Mouse (Mus musculus): ENCODE results near the gene Ctbs. TPM values are rescaled to one million over a fixed set of nuclear protein-coding genes. Genes with fewer than 3 reads are reported as not detected.
"Not testable (repeated sequence)": the region's sequence is repeated elsewhere in the genome, so short reads cannot be mapped to it uniquely, and the experiment has no call there.

Ctbs gene
- polyA plus RNA-seq, 1 experiment: not detected

DNA sequence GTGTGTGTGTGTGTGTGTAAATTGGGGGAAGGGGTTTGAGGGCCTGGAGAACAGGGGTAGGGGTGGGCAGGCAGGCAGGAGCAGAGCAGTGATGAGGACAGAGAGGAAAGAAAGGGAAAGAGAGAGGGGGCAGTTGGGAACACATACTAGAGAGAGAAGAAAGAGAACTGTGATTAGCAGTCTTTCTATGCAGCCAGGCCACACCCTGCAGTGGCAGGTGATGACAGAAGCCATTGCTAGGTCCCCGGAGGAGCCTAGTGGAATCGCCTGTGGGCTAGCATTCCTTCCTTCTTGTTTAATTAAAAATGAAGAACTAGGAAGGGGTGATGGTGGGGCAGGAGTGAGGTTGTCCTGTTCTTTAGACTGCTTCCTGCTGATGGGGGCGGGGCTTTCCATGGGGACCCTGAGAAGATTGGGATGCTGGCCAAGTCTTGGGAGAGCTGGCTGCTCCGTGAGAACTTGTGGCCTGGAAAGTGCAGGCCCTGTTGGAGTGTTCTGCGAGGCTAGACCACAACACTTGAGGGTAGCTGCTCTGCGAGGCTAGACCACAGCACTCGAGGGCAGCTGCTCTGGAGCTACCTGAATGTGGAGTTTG is 25.2 kb upstream of the Ctbs start:
- no peak overlapping the region for H3K4me3 ChIP-seq (ENCODE audit: insufficient read depth, low read depth, low read length)
- no peak for TF ChIP-seq POLR2A (IDR thresholded peaks at IDR 0.05; ENCODE audit: insufficient read depth, low read depth, low read length)
- TF ChIP-seq CTCF (IDR thresholded peaks at IDR 0.05; ENCODE audit: insufficient read depth, low read depth, low read length): no peak
- H3K4me1 ChIP-seq (ENCODE audit: control insufficient read depth, insufficient read depth, low read length): peaks cover 6% of the 10 kb centered on the region; the same call in 1 of the 2 replicates
- no peak overlapping the region for H3K27ac ChIP-seq (ENCODE audit: insufficient read depth, low read depth, low read length)
- 46% methylated on average over 7 of the region's 7 CpGs for WGBS

DNA sequence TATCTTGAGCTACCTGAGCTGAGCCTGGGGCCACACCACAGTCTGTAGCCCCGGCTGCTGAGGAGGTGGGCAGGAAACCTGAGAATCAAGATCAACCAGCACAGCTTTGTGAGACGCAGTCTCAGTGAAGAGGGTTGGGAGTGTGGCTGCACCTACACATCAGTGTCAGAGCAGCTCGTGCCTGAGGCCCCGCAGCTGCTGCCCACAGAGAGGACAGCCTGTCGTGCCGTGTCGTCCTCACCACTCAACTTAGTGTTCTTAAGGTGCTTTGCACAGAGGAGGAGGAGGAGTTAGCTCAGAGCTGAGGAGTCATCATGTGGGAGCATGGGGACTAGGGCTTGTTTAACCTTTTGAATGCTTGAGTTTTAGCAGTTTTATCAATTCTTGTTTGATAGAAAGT is 23.7 kb upstream of the Ctbs start:
- TF ChIP-seq CTCF (IDR thresholded peaks at IDR 0.05; ENCODE audit: insufficient read depth, low read depth, low read length): no peak
- TF ChIP-seq POLR2A (IDR thresholded peaks at IDR 0.05; ENCODE audit: insufficient read depth, low read depth, low read length): no peak
- H3K4me3 ChIP-seq (ENCODE audit: insufficient read depth, low read depth, low read length): no peak overlapping the region
- 36% methylated on average over 7 of the region's 7 CpGs for WGBS
- no peak overlapping the region for H3K27ac ChIP-seq (ENCODE audit: insufficient read depth, low read depth, low read length)
- H3K4me1 ChIP-seq (ENCODE audit: control insufficient read depth, insufficient read depth, low read length): peaks cover 6% of the 10 kb centered on the region; the same call in 1 of the 2 replicates

GRCm38 (mm10) chr3:146426489-146426888 is 23.1 kb upstream of the Ctbs start:
- Histone ChIP-seq H3K4me3 (ENCODE audit: insufficient read depth, low read depth, low read length) (no peak overlapping the region), H3K27ac (ENCODE audit: insufficient read depth, low read depth, low read length) (no peak overlapping the region), H3K4me1 (ENCODE audit: control insufficient read depth, insufficient read depth, low read length) (peaks cover 6% of the 10 kb centered on the region; the same call in 1 of the 2 replicates)
- TF ChIP-seq CTCF (IDR thresholded peaks at IDR 0.05; ENCODE audit: insufficient read depth, low read depth, low read length): no peak
- TF ChIP-seq POLR2A (IDR thresholded peaks at IDR 0.05; ENCODE audit: insufficient read depth, low read depth, low read length): no peak
- 74% methylated on average over 8 of the region's 8 CpGs for WGBS

DNA sequence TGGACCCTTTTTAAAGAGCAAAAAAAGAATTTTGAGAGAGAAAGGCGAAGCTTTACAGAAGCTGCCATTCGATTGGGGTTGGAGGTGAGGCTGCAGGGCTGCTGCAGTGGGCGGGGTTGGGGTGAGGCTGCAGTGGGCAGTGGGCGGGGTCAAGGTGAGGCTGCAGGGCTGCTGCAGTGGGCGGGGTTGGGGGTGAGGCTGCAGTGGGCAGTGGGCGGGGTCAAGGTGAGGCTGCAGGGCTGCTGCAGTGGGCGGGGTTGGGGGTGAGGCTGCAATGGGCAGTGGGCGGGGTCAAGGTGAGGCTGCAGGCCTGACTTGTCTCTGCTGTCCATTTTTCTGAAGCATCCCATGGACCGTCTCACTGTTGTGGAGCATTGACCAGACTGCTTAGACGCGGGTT is 16.5 kb upstream of the Ctbs start:
- WGBS: 91% methylated on average over 11 of the region's 11 CpGs
- H3K4me3 ChIP-seq (ENCODE audit: insufficient read depth, low read depth, low read length); H3K4me1 ChIP-seq (ENCODE audit: control insufficient read depth, insufficient read depth, low read length); H3K27ac ChIP-seq (ENCODE audit: insufficient read depth, low read depth, low read length): not testable (repeated sequence)

DNA sequence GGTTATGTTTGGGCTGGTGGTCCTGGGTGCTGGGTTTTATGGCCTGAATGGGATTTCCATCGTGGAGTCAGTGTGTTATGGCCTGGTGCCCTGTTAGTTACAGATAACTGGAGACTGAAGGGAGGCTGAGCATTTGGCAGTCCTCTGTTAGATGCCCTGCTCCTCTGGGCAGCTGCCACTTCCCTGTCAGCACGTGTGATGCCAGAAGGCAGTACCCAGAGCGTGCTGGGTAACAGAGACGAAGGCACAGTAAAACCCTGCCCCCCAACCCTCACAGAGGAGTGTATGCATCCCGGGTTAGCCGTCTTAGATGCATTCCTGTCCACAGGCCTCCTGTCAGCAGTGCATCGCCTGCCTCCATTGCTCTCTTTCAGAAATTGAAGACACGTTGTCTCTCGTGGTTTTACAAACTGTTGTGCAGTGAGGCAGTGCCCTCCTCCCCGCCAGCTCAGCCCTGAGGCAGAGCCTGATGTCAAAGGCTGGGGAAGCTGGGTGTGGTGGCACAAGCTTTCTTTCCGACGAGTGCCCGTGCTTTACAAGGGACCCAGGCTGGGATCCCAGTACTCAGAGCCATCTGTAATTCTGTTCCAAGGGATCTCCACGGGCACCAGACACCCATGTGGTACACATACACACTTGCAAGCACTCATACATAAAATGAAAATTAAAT is 15.8 kb upstream of the Ctbs start:
- TF ChIP-seq CTCF (IDR thresholded peaks at IDR 0.05; ENCODE audit: insufficient read depth, low read depth, low read length): no peak
- no peak for TF ChIP-seq POLR2A (IDR thresholded peaks at IDR 0.05; ENCODE audit: insufficient read depth, low read depth, low read length)
- 71% methylated on average over 14 of the region's 14 CpGs for WGBS
- Histone ChIP-seq H3K4me1 (ENCODE audit: control insufficient read depth, insufficient read depth, low read length) (peaks cover 3% of the 10 kb centered on the region; the same call in 1 of the 2 replicates), H3K4me3 (ENCODE audit: insufficient read depth, low read depth, low read length) (no peak overlapping the region), H3K27ac (ENCODE audit: insufficient read depth, low read depth, low read length) (no peak overlapping the region)

GRCm38 (mm10) chr3:146434686-146435085 is 14.9 kb upstream of the Ctbs start:
- Histone ChIP-seq H3K4me3 (ENCODE audit: insufficient read depth, low read depth, low read length) (no peak overlapping the region), H3K27ac (ENCODE audit: insufficient read depth, low read depth, low read length) (no peak overlapping the region), H3K4me1 (ENCODE audit: control insufficient read depth, insufficient read depth, low read length) (peaks cover 3% of the 10 kb centered on the region; the same call in 1 of the 2 replicates)
- 92% methylated on average over 8 of the region's 8 CpGs for WGBS
- TF ChIP-seq CTCF (IDR thresholded peaks at IDR 0.05; ENCODE audit: insufficient read depth, low read depth, low read length) (no peak), POLR2A (IDR thresholded peaks at IDR 0.05; ENCODE audit: insufficient read depth, low read depth, low read length) (no peak)

- no peak for TF ChIP-seq CTCF (IDR thresholded peaks at IDR 0.05; ENCODE audit: insufficient read depth, low read depth, low read length)
- TF ChIP-seq POLR2A (IDR thresholded peaks at IDR 0.05; ENCODE audit: insufficient read depth, low read depth, low read length): no peak
- Histone ChIP-seq H3K4me3 (ENCODE audit: insufficient read depth, low read depth, low read length) (no peak overlapping the region), H3K27ac (ENCODE audit: insufficient read depth, low read depth, low read length) (no peak overlapping the region), H3K4me1 (ENCODE audit: control insufficient read depth, insufficient read depth, low read length) (peaks cover 3% of the 10 kb centered on the region; the same call in 1 of the 2 replicates)
- WGBS: 91% methylated on average over 11 of the region's 11 CpGs
These were observed 14.1 kb upstream of the Ctbs start for GRCm38 (mm10) chr3:146435533-146435932.

DNA sequence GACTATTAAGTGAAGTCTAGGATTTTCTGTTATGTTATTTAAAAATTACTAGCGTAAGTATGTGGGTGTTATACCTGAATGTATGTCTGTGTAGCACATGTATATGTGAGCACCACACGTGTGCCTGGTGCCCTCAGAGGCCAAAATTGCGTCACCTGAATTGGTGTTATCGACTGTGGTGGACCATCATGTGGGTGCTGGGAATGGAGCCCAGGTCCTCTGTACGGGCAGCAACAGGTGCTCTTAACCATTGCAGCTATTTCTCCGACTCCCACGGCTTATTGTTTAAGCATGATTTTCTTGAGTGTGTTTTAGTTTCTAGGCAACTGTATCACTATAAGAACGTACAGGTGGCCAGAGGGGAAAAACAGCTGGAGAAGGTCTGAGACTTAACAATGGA is 13.5 kb upstream of the Ctbs start:
- Histone ChIP-seq H3K4me3 (ENCODE audit: insufficient read depth, low read depth, low read length) (no peak overlapping the region), H3K27ac (ENCODE audit: insufficient read depth, low read depth, low read length) (no peak overlapping the region), H3K4me1 (ENCODE audit: control insufficient read depth, insufficient read depth, low read length) (peaks cover 3% of the 10 kb centered on the region; the same call in 1 of the 2 replicates)
- TF ChIP-seq POLR2A (IDR thresholded peaks at IDR 0.05; ENCODE audit: insufficient read depth, low read depth, low read length) (no peak), CTCF (IDR thresholded peaks at IDR 0.05; ENCODE audit: insufficient read depth, low read depth, low read length) (no peak)
- WGBS: 95% methylated on average over 8 of the region's 8 CpGs

DNA sequence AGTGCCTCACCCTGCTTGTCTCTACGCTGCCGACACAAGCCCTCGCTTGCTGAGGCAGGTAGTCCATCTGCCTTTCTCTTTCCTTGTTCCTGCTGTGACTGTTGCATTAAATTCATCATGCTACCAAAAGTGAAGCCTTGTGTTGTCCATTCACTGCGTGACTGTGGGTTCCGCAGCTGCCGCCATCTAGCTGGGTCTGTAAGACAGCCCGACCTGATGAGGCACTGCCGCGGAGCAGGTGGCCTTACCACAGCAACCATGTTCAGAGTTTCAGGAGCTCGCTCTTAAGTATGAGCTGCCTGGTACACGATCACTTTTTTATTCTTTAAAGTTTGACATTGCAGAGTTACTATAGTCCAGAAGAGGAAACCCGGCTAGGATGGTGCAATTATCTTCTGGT is 9.6 kb upstream of the Ctbs start:
- Histone ChIP-seq H3K4me3 (ENCODE audit: insufficient read depth, low read depth, low read length) (no peak overlapping the region), H3K4me1 (ENCODE audit: control insufficient read depth, insufficient read depth, low read length) (peaks cover 3% of the 10 kb centered on the region; the same call in 1 of the 2 replicates), H3K27ac (ENCODE audit: insufficient read depth, low read depth, low read length) (no peak overlapping the region)
- WGBS: 91% methylated on average over 12 of the region's 12 CpGs
- TF ChIP-seq POLR2A (IDR thresholded peaks at IDR 0.05; ENCODE audit: insufficient read depth, low read depth, low read length) (no peak), CTCF (IDR thresholded peaks at IDR 0.05; ENCODE audit: insufficient read depth, low read depth, low read length) (no peak)

Measured in olfactory bulb, adult 2 months (tissue).